Mouse (Mus musculus) spleen, adult 2 months (tissue): Measurements from ENCODE around the gene Olfr1145. TPM values are rescaled to one million over a fixed set of nuclear protein-coding genes. Genes with fewer than 3 reads are reported as not detected.

Source experiments
- DNase-seq, 2 experiments: peaks; one replicate each; pipeline versions ENCODE4 v3.0.0 to v3.0.0-alpha.2; 2012 to 2021; ENCODE audit warnings: low spot score in 2 of 2, low read depth in 1 of 2
- H3K27ac ChIP-seq: fragments of 200-500 bp; 2 replicates; pipeline ENCODE4 v1.5.1; 2012; ENCODE audit warnings: low read length, inconsistent platforms; ENCODE audit not compliant: insufficient read depth
- H3K27me3 ChIP-seq: fragments of 200-500 bp; 2 replicates; pipeline ENCODE4 v1.6.1; 2012; ENCODE audit warnings: mild to moderate bottlenecking, moderate library complexity, low read length, inconsistent platforms; ENCODE audit not compliant: control insufficient read depth, insufficient read depth
- H3K36me3 ChIP-seq: fragments of 200-500 bp; 2 replicates; pipeline ENCODE4 v1.6.1; 2012; ENCODE audit warnings: mild to moderate bottlenecking, low read length, inconsistent platforms; ENCODE audit not compliant: control insufficient read depth, insufficient read depth
- H3K4me1 ChIP-seq: fragments of 200-500 bp; 2 replicates; pipeline ENCODE4 v1.6.1; 2011; ENCODE audit warnings: inconsistent platforms; ENCODE audit not compliant: control insufficient read depth, insufficient read depth, insufficient read length
- H3K4me3 ChIP-seq: fragments of 200-500 bp; 2 replicates; pipeline ENCODE4 v1.5.1; 2011; ENCODE audit warnings: mild to moderate bottlenecking, inconsistent platforms; ENCODE audit not compliant: insufficient read depth, insufficient read length; ENCODE audit errors: extremely low read depth
- CTCF ChIP-seq: fragments of 200-500 bp; IDR thresholded peaks from 2 replicates; pipeline ENCODE4 v1.5.1; 2011; ENCODE audit warnings: mild to moderate bottlenecking, inconsistent platforms; ENCODE audit not compliant: insufficient read depth, insufficient read length, insufficient replicate concordance; ENCODE audit errors: extremely low read depth
- POLR2A ChIP-seq: fragments of 200-500 bp; IDR thresholded peaks from 2 replicates; pipeline ENCODE4 v1.6.1; 2011; ENCODE audit warnings: low read depth, low read length, inconsistent platforms
- WGBS: fragments of 180-500 bp; shearing (Covaris S2); methylation state at CpG from one replicate; pipeline ENCODE4 v1.1.7; 2018; 5-methylcytosine and 5-hydroxymethylcytosine counted together
- polyA plus RNA-seq: library from polyadenylated mRNA; depleted of rRNA; stranded (reverse); fragments of >200 nt; gene quantifications from 2 replicates; pipeline ENCODE4 v1.2.3, GENCODE M21; 2012; rRNA removed

The Olfr1145 gene
- not detected in 2 replicates for polyA plus RNA-seq

- H3K27ac ChIP-seq = no peak within 1 kb of the TSS
- H3K4me3 ChIP-seq = no peak within 1 kb of the TSS
- H3K4me1 ChIP-seq = no peaks in the 10 kb centered on the region
- TF ChIP-seq CTCF (no peak), POLR2A (no peak)
- no peak for DNase-seq
- H3K36me3 ChIP-seq = no peaks in the 10 kb centered on the region
- 75% methylated on average over 1 of the region's 1 CpGs for WGBS
- no peaks in the 10 kb centered on the region for H3K27me3 ChIP-seq
Measured at GRCm38 (mm10) chr2:87809522-87809921, at the start of gene Olfr1145. Gene Olfr1145 (plus strand): TSS chr2:87809822.

- TF ChIP-seq CTCF = no peak
- Histone ChIP-seq H3K27me3 (no peaks in the 10 kb centered on the region), H3K27ac (no peak overlapping the region), H3K4me3 (no peak overlapping the region), H3K4me1 (no peaks in the 10 kb centered on the region), H3K36me3 (no peaks in the 10 kb centered on the region)
- DNase-seq = no peak
- WGBS = 47% methylated on average over 1 of the region's 1 CpGs
Measured at GRCm38 (mm10) chr2:87776143-87776542, 33.5 kb upstream of the Olfr1145 start.

DNA sequence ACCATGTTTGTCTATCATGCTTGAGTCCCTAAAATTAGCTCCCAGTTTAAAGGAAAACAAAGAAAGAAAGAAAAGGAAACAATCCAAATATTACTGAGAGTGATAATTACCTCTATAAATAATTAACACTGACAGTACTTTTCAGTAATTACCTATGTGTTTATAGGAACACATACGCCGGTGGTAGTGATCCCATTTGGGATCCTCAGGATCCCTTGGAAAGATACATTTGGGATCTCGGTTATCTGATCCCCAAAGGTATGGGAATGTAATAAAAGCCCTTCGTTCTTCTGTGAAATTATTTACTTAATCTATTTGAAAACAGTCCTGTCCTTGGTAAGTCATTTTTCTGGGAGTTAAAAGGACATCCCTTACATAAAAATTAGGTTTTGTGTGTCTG lies 30.4 kb upstream of the Olfr1145 start, which contains the start of gene Olfr152:
Gene Olfr152, plus strand, starts transcription at position 301 of the 400 bp plus-strand sequence.
- no peaks in the 10 kb centered on the region for H3K36me3 ChIP-seq
- no peak within 1 kb of the TSS for H3K4me3 ChIP-seq
- no peak for DNase-seq
- TF ChIP-seq CTCF (no peak), POLR2A (no peak)
- no peaks in the 10 kb centered on the region for H3K4me1 ChIP-seq
- no peaks in the 10 kb centered on the region for H3K27me3 ChIP-seq
- H3K27ac ChIP-seq = no peak within 1 kb of the TSS
- 76% methylated on average over 4 of the region's 4 CpGs for WGBS

DNA sequence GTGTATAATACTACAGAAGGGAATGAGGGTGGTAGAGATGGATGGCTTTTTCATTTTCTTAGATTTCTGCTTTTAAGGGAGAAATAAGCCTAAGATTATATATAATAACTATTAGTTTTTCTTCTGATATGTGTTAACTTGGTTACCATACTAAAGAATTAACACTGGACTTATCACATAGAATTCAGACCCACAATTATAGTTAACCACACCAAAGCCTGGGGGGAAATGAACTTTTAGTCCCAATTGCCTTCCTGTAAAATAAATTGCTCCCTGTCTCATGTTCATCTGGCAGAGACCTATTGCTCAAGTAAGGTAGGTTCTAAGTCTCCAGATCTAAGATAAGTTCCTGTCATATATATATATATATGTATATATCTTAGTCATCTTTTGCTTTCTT lies 9.3 kb upstream of the Olfr1145 start, which contains the start of gene Olfr1143:
Gene Olfr1143, plus strand, starts transcription at position 301 of the 400 bp plus-strand sequence.
- no peaks in the 10 kb centered on the region for H3K27me3 ChIP-seq
- H3K4me1 ChIP-seq = no peaks in the 10 kb centered on the region
- DNase-seq = no peak
- no peaks in the 10 kb centered on the region for H3K36me3 ChIP-seq
- H3K27ac ChIP-seq = no peak within 1 kb of the TSS
- H3K4me3 ChIP-seq = no peak within 1 kb of the TSS
- TF ChIP-seq CTCF = no peak
- no peak for TF ChIP-seq POLR2A

DNA sequence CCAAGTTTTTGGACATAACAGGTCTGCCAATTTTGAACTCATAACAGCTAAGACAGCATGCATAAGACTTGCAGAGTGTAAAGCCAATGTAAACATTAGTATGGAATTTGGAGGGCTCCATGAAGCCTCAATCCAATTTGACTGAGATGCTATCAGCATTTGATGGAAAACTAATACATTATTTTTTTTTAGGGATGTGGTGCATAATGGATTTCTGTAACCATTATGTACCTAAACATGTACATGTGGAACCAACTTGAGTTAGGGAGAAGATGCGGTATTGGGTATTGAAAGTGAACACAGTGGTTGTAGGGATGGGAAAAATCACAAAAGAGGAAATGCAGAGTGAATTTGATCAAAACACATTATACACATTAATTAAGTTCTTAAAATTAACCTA lies 20.6 kb downstream of the Olfr1145 start, which contains the start of gene Olfr1148:
Gene Olfr1148, plus strand, starts transcription at position 301 of the 400 bp plus-strand sequence.
- Histone ChIP-seq H3K27ac (no peak within 1 kb of the TSS), H3K4me3 (no peak within 1 kb of the TSS), H3K27me3 (no peaks in the 10 kb centered on the region), H3K36me3 (no peaks in the 10 kb centered on the region), H3K4me1 (no peaks in the 10 kb centered on the region)
- WGBS = 89% methylated on average over 1 of the region's 1 CpGs
- no peak for DNase-seq
- TF ChIP-seq CTCF (no peak), POLR2A (no peak)

DNA sequence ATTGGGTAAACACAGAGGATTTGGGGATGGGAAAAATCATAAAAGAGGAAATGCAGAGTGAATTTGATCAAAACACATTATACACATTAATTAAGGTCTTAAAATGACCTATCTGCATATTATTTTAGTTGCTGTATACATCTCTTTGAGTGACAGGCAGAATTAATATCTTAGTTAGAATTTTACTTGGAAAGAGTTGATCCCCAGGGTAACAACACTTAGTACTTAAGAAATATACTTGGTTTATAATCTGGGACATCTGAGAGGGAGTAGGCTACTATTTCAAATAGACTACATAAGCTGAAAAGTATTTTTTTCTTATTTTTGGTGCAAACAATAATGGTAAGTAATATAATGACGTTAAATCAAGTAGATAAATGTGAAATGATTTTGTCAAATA lies 34.1 kb downstream of the Olfr1145 start, which contains the start of gene Olfr1150-ps1:
Gene Olfr1150-ps1, plus strand, starts transcription at position 301 of the 400 bp plus-strand sequence.
- Histone ChIP-seq H3K27me3 (no peaks in the 10 kb centered on the region), H3K27ac (no peak within 1 kb of the TSS), H3K4me3 (no peak within 1 kb of the TSS), H3K36me3 (no peaks in the 10 kb centered on the region), H3K4me1 (no peaks in the 10 kb centered on the region)
- DNase-seq = no peak
- TF ChIP-seq POLR2A (no peak), CTCF (no peak)
- 84% methylated on average over 1 of the region's 1 CpGs for WGBS

- no peak for DNase-seq
- no peak within 1 kb of the TSS for H3K27ac ChIP-seq
- TF ChIP-seq POLR2A = no peak
- TF ChIP-seq CTCF = no peak
- no peaks in the 10 kb centered on the region for H3K36me3 ChIP-seq
- no peaks in the 10 kb centered on the region for H3K27me3 ChIP-seq
- H3K4me1 ChIP-seq = no peaks in the 10 kb centered on the region
- 81% methylated on average over 1 of the region's 1 CpGs for WGBS
- H3K4me3 ChIP-seq = no peak within 1 kb of the TSS
Measured at GRCm38 (mm10) chr2:87855562-87855961, 45.9 kb downstream of the Olfr1145 start, which contains the start of gene Olfr1151. Gene Olfr1151 (plus strand): TSS chr2:87855862.

Other genes with a start within 250 kb of the Olfr1145 start
- not detected in 2 replicates for gene Olfr1129, start 235.9 kb upstream of the Olfr1145 start, polyA plus RNA-seq
- gene Olfr1130, start 203.6 kb upstream of the Olfr1145 start, polyA plus RNA-seq = not detected in 2 replicates
- gene Olfr1131, start 182.7 kb upstream of the Olfr1145 start, polyA plus RNA-seq = not detected in 2 replicates
- gene Olfr1132, start 172.3 kb upstream of the Olfr1145 start, polyA plus RNA-seq = not detected in 2 replicates
- not detected in 2 replicates for gene Olfr1133, start 162.4 kb upstream of the Olfr1145 start, polyA plus RNA-seq
- gene Olfr1134, start 151.4 kb upstream of the Olfr1145 start, polyA plus RNA-seq = not detected in 2 replicates
- gene Olfr1135, start 136.2 kb upstream of the Olfr1145 start, polyA plus RNA-seq = not detected in 2 replicates
- not detected in 2 replicates for gene Olfr1136, start 115.9 kb upstream of the Olfr1145 start, polyA plus RNA-seq
- gene Olfr1137, start 96.6 kb upstream of the Olfr1145 start, polyA plus RNA-seq = not detected in 2 replicates
- gene Olfr1138, start 69.8 kb upstream of the Olfr1145 start, polyA plus RNA-seq = not detected in 2 replicates
- not detected in 2 replicates for gene Olfr1140, start 66.1 kb upstream of the Olfr1145 start, polyA plus RNA-seq
- not detected in 2 replicates for gene Olfr1141, start 55.8 kb upstream of the Olfr1145 start, polyA plus RNA-seq
- gene Olfr152, start 30.3 kb upstream of the Olfr1145 start, polyA plus RNA-seq = not detected in 2 replicates
- gene Olfr1143, start 9.2 kb upstream of the Olfr1145 start, polyA plus RNA-seq = not detected in 2 replicates
- gene Olfr1148, start 20.7 kb downstream of the Olfr1145 start, polyA plus RNA-seq = not detected in 2 replicates
- not detected in 2 replicates for gene Olfr1150-ps1, start 34.2 kb downstream of the Olfr1145 start, polyA plus RNA-seq
- gene Olfr1151, start 46.0 kb downstream of the Olfr1145 start, polyA plus RNA-seq = not detected in 2 replicates
- gene Olfr1152, start 56.7 kb downstream of the Olfr1145 start, polyA plus RNA-seq = not detected in 2 replicates
- not detected in 2 replicates for gene Olfr1153, start 85.1 kb downstream of the Olfr1145 start, polyA plus RNA-seq
- gene Olfr1154, start 95.3 kb downstream of the Olfr1145 start, polyA plus RNA-seq = not detected in 2 replicates
- not detected in 2 replicates for gene Olfr1155, start 135.3 kb downstream of the Olfr1145 start, polyA plus RNA-seq
- not detected in 2 replicates for gene Olfr1156, start 143.3 kb downstream of the Olfr1145 start, polyA plus RNA-seq
- not detected in 2 replicates for gene Olfr1157, start 158.5 kb downstream of the Olfr1145 start, polyA plus RNA-seq
- not detected in 2 replicates for gene Olfr74, start 164.8 kb downstream of the Olfr1145 start, polyA plus RNA-seq
- not detected in 2 replicates for gene Olfr1158, start 180.3 kb downstream of the Olfr1145 start, polyA plus RNA-seq
- gene Olfr1160, start 198.4 kb downstream of the Olfr1145 start, polyA plus RNA-seq = not detected in 2 replicates
- not detected in 2 replicates for gene Olfr1161, start 213.0 kb downstream of the Olfr1145 start, polyA plus RNA-seq
- gene Olfr73, start 227.9 kb downstream of the Olfr1145 start, polyA plus RNA-seq = not detected in 2 replicates
- not detected in 2 replicates for gene Olfr1162, start 241.3 kb downstream of the Olfr1145 start, polyA plus RNA-seq